Mouse (Mus musculus): ENCODE measurements around the gene Ankrd17. TPM values are rescaled to one million over a fixed set of nuclear protein-coding genes. Genes with fewer than 3 reads are reported as not detected.

Gene Ankrd17
- polyA plus RNA-seq, 1 experiment from 2014 or later: 28.8 TPM

- H3K4me1 ChIP-seq: no peaks in the 10 kb centered on the region
- H3K4me2 ChIP-seq: no peak overlapping the region
- H3K4me3 ChIP-seq: no peak overlapping the region
- no peak overlapping the region for H3K27ac ChIP-seq
- ATAC-seq: no peak
- no peaks in the 10 kb centered on the region for H3K9me3 ChIP-seq (replicated peaks)
- 94% methylated on average over 8 of the region's 8 CpGs for WGBS
- no peaks in the 10 kb centered on the region for H3K27me3 ChIP-seq
- H3K36me3 ChIP-seq (ENCODE audit: poor library complexity, severe bottlenecking): peaks cover 80% of the 10 kb centered on the region
- H3K9ac ChIP-seq: no peak overlapping the region
These were observed 131.2 kb downstream of the Ankrd17 start for GRCm38 (mm10) chr5:90235217-90235616.

- H3K9me3 ChIP-seq (replicated peaks): no peaks in the 10 kb centered on the region
- no peaks in the 10 kb centered on the region for H3K4me1 ChIP-seq
- H3K27ac ChIP-seq: no peak overlapping the region
- no peak overlapping the region for H3K4me3 ChIP-seq
- H3K4me2 ChIP-seq: no peak overlapping the region
- no peaks in the 10 kb centered on the region for H3K27me3 ChIP-seq
- H3K9ac ChIP-seq: no peak overlapping the region
- no peak for ATAC-seq
- H3K36me3 ChIP-seq (ENCODE audit: poor library complexity, severe bottlenecking): peaks cover 80% of the 10 kb centered on the region
- 91% methylated on average over 4 of the region's 4 CpGs for WGBS
These were observed 133.1 kb downstream of the Ankrd17 start for GRCm38 (mm10) chr5:90233305-90233704.

GRCm38 (mm10) chr5:90229760-90230159, 136.6 kb downstream of the Ankrd17 start:
- Histone ChIP-seq H3K27me3 (no peaks in the 10 kb centered on the region), H3K4me2 (no peak overlapping the region), H3K27ac (no peak overlapping the region), H3K4me1 (no peaks in the 10 kb centered on the region), H3K36me3 (ENCODE audit: poor library complexity, severe bottlenecking) (peaks cover 63% of the 10 kb centered on the region), H3K4me3 (no peak overlapping the region), H3K9me3 (replicated peaks) (no peaks in the 10 kb centered on the region), H3K9ac (no peak overlapping the region)
- WGBS: 92% methylated on average over 2 of the region's 2 CpGs
- ATAC-seq: no peak

GRCm38 (mm10) chr5:90226696-90227095, 139.7 kb downstream of the Ankrd17 start:
- Histone ChIP-seq H3K4me2 (no peak overlapping the region), H3K9ac (no peak overlapping the region), H3K27me3 (no peaks in the 10 kb centered on the region), H3K36me3 (ENCODE audit: poor library complexity, severe bottlenecking) (peaks cover 45% of the 10 kb centered on the region), H3K4me3 (no peak overlapping the region), H3K27ac (no peak overlapping the region), H3K4me1 (peaks cover 7% of the 10 kb centered on the region), H3K9me3 (replicated peaks) (no peaks in the 10 kb centered on the region)
- WGBS: 96% methylated on average over 3 of the region's 3 CpGs
- no peak for ATAC-seq

GRCm38 (mm10) chr5:90224730-90225129, 141.6 kb downstream of the Ankrd17 start:
- H3K9me3 ChIP-seq (replicated peaks): no peaks in the 10 kb centered on the region

GRCm38 (mm10) chr5:90223534-90224381, 142.6 kb downstream of the Ankrd17 start, which contains the start of gene Cox18:
Cox18 (minus strand) TSS chr5:90224001.
- WGBS: under 1% methylated on average over 62 of the region's 62 CpGs
- peak within 1 kb of the TSS; percentile 83 for H3K4me3 ChIP-seq

More at GRCm38 (mm10) chr5:90224730-90225129, 141.6 kb downstream of the Ankrd17 start:
- no peak overlapping the region for H3K27ac ChIP-seq
- H3K27me3 ChIP-seq: no peaks in the 10 kb centered on the region
- H3K9ac ChIP-seq: no peak overlapping the region
- peaks cover 29% of the 10 kb centered on the region for H3K36me3 ChIP-seq (ENCODE audit: poor library complexity, severe bottlenecking)
- ATAC-seq: no peak
- peaks cover 7% of the 10 kb centered on the region for H3K4me1 ChIP-seq
- H3K4me3 ChIP-seq: no peak overlapping the region
- no peak overlapping the region for H3K4me2 ChIP-seq
- 89% methylated on average over 5 of the region's 5 CpGs for WGBS

GRCm38 (mm10) chr5:90222937-90223336, 143.4 kb downstream of the Ankrd17 start:
- H3K9ac ChIP-seq: peak overlapping the region; percentile 88
- WGBS: 33% methylated on average over 3 of the region's 3 CpGs
- H3K4me2 ChIP-seq: peak overlapping the region; percentile 81
- no peak for ATAC-seq
- peaks cover 7% of the 10 kb centered on the region for H3K4me1 ChIP-seq
- peak overlapping the region; percentile 83 for H3K4me3 ChIP-seq
- H3K27ac ChIP-seq: no peak overlapping the region; the same call in 1 of the 2 replicates
- H3K9me3 ChIP-seq (replicated peaks): no peaks in the 10 kb centered on the region
- peaks cover 24% of the 10 kb centered on the region for H3K36me3 ChIP-seq (ENCODE audit: poor library complexity, severe bottlenecking)
- H3K27me3 ChIP-seq: no peaks in the 10 kb centered on the region

More at GRCm38 (mm10) chr5:90223534-90224381, 142.6 kb downstream of the Ankrd17 start, which contains the start of gene Cox18:
- peaks cover 22% of the 10 kb centered on the region for H3K36me3 ChIP-seq (ENCODE audit: poor library complexity, severe bottlenecking)
- peak within 1 kb of the TSS; percentile 81 for H3K4me2 ChIP-seq
- peak within 1 kb of the TSS; percentile 88 for H3K9ac ChIP-seq
- peak; percentile 98 for ATAC-seq
- H3K4me1 ChIP-seq: peaks cover 7% of the 10 kb centered on the region
- H3K27ac ChIP-seq: peak within 1 kb of the TSS; percentile 88
- no peaks in the 10 kb centered on the region for H3K9me3 ChIP-seq (replicated peaks)
- no peaks in the 10 kb centered on the region for H3K27me3 ChIP-seq

- H3K4me1 ChIP-seq: peaks cover 2% of the 10 kb centered on the region
- no peak overlapping the region for H3K27ac ChIP-seq
- H3K9ac ChIP-seq: no peak overlapping the region
- H3K9me3 ChIP-seq (replicated peaks): no peaks in the 10 kb centered on the region
- no peak overlapping the region for H3K4me2 ChIP-seq
- no peak for ATAC-seq
- WGBS: 94% methylated on average over 3 of the region's 3 CpGs
- H3K36me3 ChIP-seq (ENCODE audit: poor library complexity, severe bottlenecking): peaks cover 48% of the 10 kb centered on the region
- H3K4me3 ChIP-seq: no peak overlapping the region
- H3K27me3 ChIP-seq: no peaks in the 10 kb centered on the region
These were observed 148.6 kb downstream of the Ankrd17 start for GRCm38 (mm10) chr5:90217791-90218190.

- Histone ChIP-seq H3K27ac (no peak overlapping the region), H3K4me3 (no peak overlapping the region), H3K36me3 (ENCODE audit: poor library complexity, severe bottlenecking) (peaks cover 48% of the 10 kb centered on the region), H3K27me3 (no peaks in the 10 kb centered on the region), H3K4me1 (no peaks in the 10 kb centered on the region), H3K9me3 (replicated peaks) (no peaks in the 10 kb centered on the region), H3K9ac (no peak overlapping the region), H3K4me2 (no peak overlapping the region)
- no peak for ATAC-seq
- WGBS: 94% methylated on average over 12 of the region's 12 CpGs
These were observed 149.2 kb downstream of the Ankrd17 start for GRCm38 (mm10) chr5:90217226-90217625.

GRCm38 (mm10) chr5:90213356-90213755, 153.0 kb downstream of the Ankrd17 start:
- Histone ChIP-seq H3K27ac (no peak overlapping the region), H3K4me2 (no peak overlapping the region), H3K4me1 (no peaks in the 10 kb centered on the region), H3K27me3 (no peaks in the 10 kb centered on the region), H3K4me3 (no peak overlapping the region), H3K36me3 (ENCODE audit: poor library complexity, severe bottlenecking) (peaks cover 42% of the 10 kb centered on the region), H3K9me3 (replicated peaks) (no peaks in the 10 kb centered on the region), H3K9ac (no peak overlapping the region)
- 97% methylated on average over 12 of the region's 12 CpGs for WGBS
- no peak for ATAC-seq

GRCm38 (mm10) chr5:90203168-90203567, 163.2 kb downstream of the Ankrd17 start:
- H3K4me2 ChIP-seq: no peak overlapping the region
- H3K9me3 ChIP-seq (replicated peaks): no peaks in the 10 kb centered on the region
- no peaks in the 10 kb centered on the region for H3K27me3 ChIP-seq
- peak; percentile 53 for ATAC-seq
- H3K4me3 ChIP-seq: no peak overlapping the region
- H3K4me1 ChIP-seq: no peaks in the 10 kb centered on the region
- WGBS: 22% methylated on average over 5 of the region's 5 CpGs
- H3K9ac ChIP-seq: no peak overlapping the region
- no peaks in the 10 kb centered on the region for H3K36me3 ChIP-seq (ENCODE audit: poor library complexity, severe bottlenecking)
- H3K27ac ChIP-seq: no peak overlapping the region

GRCm38 (mm10) chr5:90202447-90203117, 163.8 kb downstream of the Ankrd17 start:
- ATAC-seq: peak; percentile 45
- no peaks in the 10 kb centered on the region for H3K36me3 ChIP-seq (ENCODE audit: poor library complexity, severe bottlenecking)
- 87% methylated on average over 9 of the region's 9 CpGs for WGBS
- no peaks in the 10 kb centered on the region for H3K9me3 ChIP-seq (replicated peaks)
- H3K27ac ChIP-seq: no peak overlapping the region
- no peaks in the 10 kb centered on the region for H3K27me3 ChIP-seq
- H3K9ac ChIP-seq: no peak overlapping the region
- H3K4me1 ChIP-seq: no peaks in the 10 kb centered on the region
- no peak overlapping the region for H3K4me2 ChIP-seq
- H3K4me3 ChIP-seq: no peak overlapping the region
